Mouse (Mus musculus): ENCODE results near the gene Orm3.
"Not testable (repeated sequence)": the region's sequence is repeated elsewhere in the genome, so short reads cannot be mapped to it uniquely, and the experiment has no call there.

The Orm3 gene

GRCm38 (mm10) chr4:63355877-63356665, at the start of gene Orm3:
Orm3 (plus strand) TSS chr4:63356162.
- DNase-seq (ENCODE audit: low spot score) = no peak

GRCm38 (mm10) chr4:63307175-63308062, 48.5 kb upstream of the Orm3 start:
- DNase-seq (ENCODE audit: low spot score) = peak; percentile 79

- no peak for DNase-seq (ENCODE audit: low spot score)
Measured at GRCm38 (mm10) chr4:63308316-63308715, 47.6 kb upstream of the Orm3 start.

- DNase-seq (ENCODE audit: low spot score) = no peak
Measured at GRCm38 (mm10) chr4:63310247-63310855, 45.6 kb upstream of the Orm3 start.

- no peak for DNase-seq (ENCODE audit: low spot score)
Measured at GRCm38 (mm10) chr4:63311426-63311825, 44.5 kb upstream of the Orm3 start.

- no peak for DNase-seq (ENCODE audit: low spot score)
Measured at GRCm38 (mm10) chr4:63314063-63314462, 41.9 kb upstream of the Orm3 start.

GRCm38 (mm10) chr4:63316076-63316746, 39.8 kb upstream of the Orm3 start:
- no peak for DNase-seq (ENCODE audit: low spot score)

GRCm38 (mm10) chr4:63319566-63319965, 36.4 kb upstream of the Orm3 start:
- not testable (repeated sequence) for DNase-seq (ENCODE audit: low spot score)

GRCm38 (mm10) chr4:63323275-63323815, 32.6 kb upstream of the Orm3 start:
- no peak for DNase-seq (ENCODE audit: low spot score)

- DNase-seq (ENCODE audit: low spot score) = no peak
Measured at GRCm38 (mm10) chr4:63333403-63333802, 22.6 kb upstream of the Orm3 start.

GRCm38 (mm10) chr4:63338414-63339076, 17.4 kb upstream of the Orm3 start:
- no peak for DNase-seq (ENCODE audit: low spot score)

GRCm38 (mm10) chr4:63342491-63342890, 13.5 kb upstream of the Orm3 start:
- no peak for DNase-seq (ENCODE audit: low spot score)

- no peak for DNase-seq (ENCODE audit: low spot score)
Measured at GRCm38 (mm10) chr4:63343608-63344007, 12.4 kb upstream of the Orm3 start.

GRCm38 (mm10) chr4:63344295-63344694, 11.7 kb upstream of the Orm3 start, which contains the start of gene Orm1:
Orm1 (plus strand) TSS chr4:63344560.
- DNase-seq (ENCODE audit: low spot score) = no peak

- DNase-seq (ENCODE audit: low spot score) = no peak
Measured at GRCm38 (mm10) chr4:63345261-63345660, 10.7 kb upstream of the Orm3 start.

- no peak for DNase-seq (ENCODE audit: low spot score)
Measured at GRCm38 (mm10) chr4:63346659-63347058, 9.3 kb upstream of the Orm3 start.

GRCm38 (mm10) chr4:63348524-63348923, 7.4 kb upstream of the Orm3 start:
- no peak for DNase-seq (ENCODE audit: low spot score)

GRCm38 (mm10) chr4:63356981-63357570, 1.1 kb downstream of the Orm3 start:
- no peak for DNase-seq (ENCODE audit: low spot score)

- no peak for DNase-seq (ENCODE audit: low spot score)
Measured at GRCm38 (mm10) chr4:63359861-63360260, 3.9 kb downstream of the Orm3 start.

- DNase-seq (ENCODE audit: low spot score) = no peak
Measured at GRCm38 (mm10) chr4:63362150-63362549, 6.2 kb downstream of the Orm3 start, which contains the start of gene Orm2. Orm2 (plus strand) TSS chr4:63362449.

GRCm38 (mm10) chr4:63368577-63368976, 12.6 kb downstream of the Orm3 start:
- DNase-seq (ENCODE audit: low spot score) = peak; percentile 87

All from layer of hippocampus, adult 9-10 months (tissue).